8 mouse cellular contexts compared by ENCODE assay signal in genomic region chr7:35333692-35334526, GRCm38 (mm10). TPM values are rescaled to one million over a fixed set of nuclear protein-coding genes. Genes with fewer than 3 reads are reported as not detected.
DNase-seq lines count a peak whose midpoint lies in the region; ATAC-seq lines count a peak whose summit lies in the region.

Rhpn2 (plus strand) TSS chr7:35334170.

- peak within 1 kb of the TSS; percentile 66 for H3K27ac ChIP-seq in intestine, embryonic 14.5 days (ENCODE audit: low read depth)

- under 1% methylated on average over 48 of the region's 52 CpGs for WGBS in intestine, embryonic 14.5 days

- ATAC-seq in intestine, embryonic 14.5 days (replicated peaks; ENCODE audit: low FRiP score, low TSS enrichment, low read depth): peak; percentile 98

- peak within 1 kb of the TSS; percentile 77 for H3K4me2 ChIP-seq in intestine, embryonic 14.5 days (ENCODE audit: low read length)

- H3K36me3 ChIP-seq in intestine, embryonic 14.5 days (ENCODE audit: control insufficient read depth, insufficient read depth, low read length): no peaks in the 10 kb centered on the region

- peak within 1 kb of the TSS; percentile 62 for H3K9ac ChIP-seq in intestine, embryonic 14.5 days (ENCODE audit: low read length)

- intact Hi-C loops in left cerebral cortex, postnatal 14 days (cut with DNase I): no loop called here

- no peaks in the 10 kb centered on the region for H3K9me3 ChIP-seq in intestine, embryonic 14.5 days (ENCODE audit: control insufficient read depth, low read length)

- 0 out of 2 replicates have a peak, but pooled peaks cover 6% of the 10 kb centered on the region for H3K4me1 ChIP-seq in intestine, embryonic 14.5 days (replicated peaks; ENCODE audit: control insufficient read depth, insufficient read depth, low read length)

- H3K27me3 ChIP-seq in intestine, embryonic 14.5 days (replicated peaks; ENCODE audit: control insufficient read depth, insufficient read depth, low read length): peaks cover 5% of the 10 kb centered on the region; the same call in 1 of the 2 replicates

- H3K4me3 ChIP-seq in intestine, embryonic 14.5 days (ENCODE audit: low read depth, low read length): peak within 1 kb of the TSS; percentile 66

- peak; percentile 99 for DNase-seq in adrenal gland, adult 18-20 months (ENCODE audit: low spot score in 2 of 2)
- peak; percentile 98 for DNase-seq in embryo, embryonic 11 days
- DNase-seq in gastrocnemius, postnatal 25 days: peak; percentile 98
- DNase-seq in intestine, embryonic 14.5 days (ENCODE audit: low spot score): peak; percentile 100
- peak; percentile 98 for DNase-seq in left cerebral cortex, postnatal 14 days (ENCODE audit: low spot score in 2 of 2)
- peak; percentile 98 for DNase-seq in mesoderm, embryonic 11.5 days (ENCODE audit: low read depth, low spot score)
- DNase-seq in right cerebral cortex, postnatal 36 days (ENCODE audit: low spot score in 2 of 2): peak; percentile 99
- DNase-seq in yolk sac, embryonic 10.5 days (ENCODE audit: low spot score): peak; percentile 100

RNA-seq across cellular contexts. Expression of gene Rhpn2, which starts in this region (rescaled TPM):
- 1 to 10 TPM; 1.7 to 2.4 TPM for total RNA-seq in adrenal gland, adult 18-20 months (2021)
- 1 to 10 TPM in 1 of 2 experiments, under 1 TPM in 1; 0.67 to 1.3 TPM for total RNA-seq in gastrocnemius, postnatal 25 days (2021)
- 48.6 and 48.7 TPM in 2 replicates for polyA plus RNA-seq in intestine, embryonic 14.5 days (2014; fragmentation: Nextera tagmentation; extraction: Ambion mirVana)
- total RNA-seq in left cerebral cortex, postnatal 14 days (2021): 1 to 10 TPM; 2.5 to 2.7 TPM

Comparison
In these comparisons a context has a peak if more than half of its experiments do, and no peak if none do; other contexts are left out.
1. Peak in every context shown above with its lines: DNase-seq, ATAC-seq, H3K4me3 ChIP-seq and H3K27ac ChIP-seq.